Mouse (Mus musculus) cerebellum, postnatal 25 days (tissue): ENCODE results near the gene Fnbp1l.

ENCODE experiments used
- DNase-seq, 2 experiments: peaks; one replicate each; pipeline ENCODE4 v3.0.0; 2021; ENCODE audit warnings: mixed read lengths in 2 of 2

The Fnbp1l gene

DNA sequence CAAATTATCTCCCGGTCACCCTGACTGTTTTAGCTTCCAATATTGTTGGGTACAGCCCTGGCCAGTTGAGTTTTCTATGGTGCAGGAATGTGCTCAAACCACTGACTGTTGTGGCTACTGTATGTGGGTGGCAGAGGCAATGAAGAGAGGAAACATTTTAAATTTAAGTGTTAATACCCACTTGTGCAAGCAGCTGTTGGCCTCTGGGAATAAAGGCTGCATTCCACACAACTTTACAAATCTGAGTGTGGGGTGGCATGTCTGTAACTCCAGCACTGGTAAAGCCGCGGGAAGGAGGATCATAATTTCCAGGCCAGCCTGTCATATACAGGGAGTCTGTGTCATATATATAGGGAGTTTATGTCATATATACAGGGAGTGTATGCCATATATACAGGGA lies 99.2 kb downstream of the Fnbp1l start:
- no peak for DNase-seq

DNA sequence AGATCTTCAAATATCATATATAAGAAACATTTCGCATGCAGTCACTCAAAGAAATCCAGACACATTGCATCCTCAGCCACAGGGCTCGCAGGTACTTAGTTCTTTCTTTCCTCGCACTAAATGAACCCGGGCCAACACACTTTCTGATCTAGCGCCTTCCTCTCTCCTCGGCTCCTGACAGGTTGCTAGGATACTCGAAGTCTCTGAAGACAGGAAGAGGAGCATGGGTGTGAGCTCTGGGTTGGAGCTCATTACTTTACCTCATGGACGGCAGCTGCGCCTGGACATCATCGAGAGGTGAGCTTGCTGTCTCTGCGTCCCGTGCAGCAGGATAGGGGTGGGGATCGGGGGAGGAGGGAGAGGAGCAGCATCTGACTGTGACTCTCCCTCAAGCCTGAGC lies 100.4 kb downstream of the Fnbp1l start:
- no peak for DNase-seq

DNA sequence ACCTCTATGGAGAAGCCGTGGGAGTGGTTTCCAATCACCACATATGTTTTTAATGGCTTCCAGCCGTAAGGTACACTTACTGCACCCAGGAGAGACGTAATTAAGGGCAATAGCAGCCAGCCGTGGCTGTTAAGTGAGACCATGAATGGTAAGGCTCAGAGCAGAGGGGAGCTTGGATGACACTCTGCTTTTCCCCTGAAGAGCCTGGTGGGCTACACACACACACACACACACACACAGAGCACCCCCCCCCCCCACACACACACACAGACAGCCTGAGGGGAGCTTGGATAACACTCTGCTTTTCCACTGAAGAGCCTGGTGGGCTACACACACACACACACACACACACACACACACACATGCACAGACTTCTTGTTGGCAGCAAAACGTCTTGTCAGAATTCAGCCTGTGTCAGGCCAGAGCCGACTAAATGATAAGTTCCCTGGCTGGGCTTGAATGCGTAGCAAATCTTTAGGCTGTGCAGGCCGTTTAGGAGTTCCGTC lies 101.2 kb downstream of the Fnbp1l start:
- no peak for DNase-seq

DNA sequence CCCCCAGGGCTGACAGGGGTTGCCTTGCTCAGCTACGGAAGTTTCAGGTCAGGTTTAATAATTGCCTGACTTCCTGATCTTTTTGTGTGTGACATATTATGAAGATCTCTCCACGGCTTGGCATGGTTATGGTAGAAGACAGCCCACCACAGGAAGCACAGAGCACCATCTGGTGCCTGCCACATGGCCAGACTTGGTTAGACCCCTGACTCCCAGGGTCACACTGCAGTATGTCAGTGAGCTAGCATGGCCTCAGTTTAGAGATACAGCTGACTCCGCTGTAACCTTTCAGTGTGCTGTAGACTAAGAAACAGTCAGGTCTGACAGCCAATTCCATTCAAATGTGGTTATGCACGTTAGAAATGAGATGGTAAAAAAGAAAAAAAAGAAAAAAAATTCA lies 101.8 kb downstream of the Fnbp1l start:
- peak; percentile 52 to 65 for DNase-seq

DNA sequence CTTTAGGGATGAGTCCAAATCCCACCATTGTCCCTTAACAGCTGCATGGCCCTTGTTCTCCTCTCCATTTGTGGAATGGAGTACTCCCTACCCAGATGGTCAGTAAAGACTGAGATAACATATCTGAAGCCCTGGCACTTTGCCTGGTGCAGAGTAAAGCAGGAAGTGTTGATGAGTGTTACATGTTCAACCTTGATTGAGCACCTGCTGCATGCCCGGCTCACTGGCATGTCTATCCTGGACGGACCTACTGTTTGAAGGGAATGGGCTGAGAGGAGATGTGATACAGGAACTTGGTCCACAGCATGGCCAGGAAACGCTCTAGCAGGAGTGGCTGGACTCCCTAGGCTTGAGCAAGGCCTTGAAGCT lies 103.2 kb downstream of the Fnbp1l start:
- no peak for DNase-seq

DNA sequence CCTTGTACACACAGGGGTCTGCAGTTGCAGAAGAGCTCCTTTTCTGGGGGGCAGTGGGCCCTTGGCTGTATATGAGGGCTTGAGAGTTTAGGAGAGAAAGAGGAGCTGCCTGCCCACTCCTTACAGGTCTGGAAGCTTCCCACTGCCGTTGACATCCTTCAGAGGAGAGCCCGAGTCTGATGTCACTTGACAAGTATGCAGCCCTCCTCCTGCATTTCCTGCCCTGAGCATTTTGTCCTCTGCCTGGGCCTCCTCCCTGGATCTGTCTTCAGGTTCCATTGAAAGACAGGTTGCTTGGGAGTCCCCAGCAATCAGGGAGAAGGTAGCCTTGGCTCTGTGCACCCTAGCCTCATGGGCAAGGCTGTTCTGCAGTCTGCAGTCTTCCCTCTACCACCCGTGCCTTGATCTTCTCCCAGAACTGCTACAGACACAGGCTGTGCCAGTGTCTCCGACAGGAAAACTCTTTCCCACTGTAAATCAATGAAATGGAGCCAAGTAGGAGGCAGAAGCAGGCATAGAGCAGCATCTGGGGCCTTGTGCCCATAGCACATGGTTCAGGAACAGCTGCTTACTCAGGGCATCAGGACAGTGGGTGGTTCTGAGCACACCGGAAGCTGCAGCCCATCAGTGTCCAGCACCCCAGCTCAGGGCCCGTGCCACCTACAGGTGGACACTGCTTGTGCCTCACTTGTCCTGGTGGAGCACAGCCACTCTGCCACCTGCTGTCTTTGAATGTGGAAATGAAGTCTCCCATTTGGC lies 103.8 kb downstream of the Fnbp1l start:
- DNase-seq: no peak

DNA sequence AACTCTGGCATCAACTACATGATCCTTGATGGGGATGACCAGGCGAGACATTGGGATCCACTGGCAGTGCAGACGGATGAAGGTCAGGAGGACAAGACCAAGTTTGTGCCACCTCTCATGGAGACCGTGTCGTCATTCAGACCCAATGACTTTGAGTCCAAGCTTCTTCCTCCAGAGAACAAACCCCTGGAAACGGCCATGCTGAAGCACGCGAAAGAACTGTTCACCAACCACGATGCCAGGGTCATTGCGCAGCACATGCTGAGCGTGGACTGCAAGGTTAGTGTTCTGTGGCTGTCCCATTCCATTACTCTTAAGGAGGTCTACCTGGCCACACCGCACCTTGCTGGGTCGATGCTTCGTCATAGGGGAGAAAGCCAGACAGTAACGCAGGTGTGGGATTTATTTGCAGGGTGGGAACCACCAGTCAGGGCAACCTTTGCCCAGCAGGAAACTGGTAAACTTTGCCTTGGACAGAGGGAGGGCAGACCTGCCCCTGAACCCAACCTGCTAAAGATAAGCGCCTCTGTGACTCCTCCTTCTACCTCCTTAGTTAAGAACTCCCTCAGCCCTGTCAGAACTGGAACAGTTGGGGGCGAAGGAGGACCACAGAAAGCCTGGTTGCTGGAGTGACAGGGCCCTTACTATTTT lies 106.7 kb downstream of the Fnbp1l start:
- no peak for DNase-seq

DNA sequence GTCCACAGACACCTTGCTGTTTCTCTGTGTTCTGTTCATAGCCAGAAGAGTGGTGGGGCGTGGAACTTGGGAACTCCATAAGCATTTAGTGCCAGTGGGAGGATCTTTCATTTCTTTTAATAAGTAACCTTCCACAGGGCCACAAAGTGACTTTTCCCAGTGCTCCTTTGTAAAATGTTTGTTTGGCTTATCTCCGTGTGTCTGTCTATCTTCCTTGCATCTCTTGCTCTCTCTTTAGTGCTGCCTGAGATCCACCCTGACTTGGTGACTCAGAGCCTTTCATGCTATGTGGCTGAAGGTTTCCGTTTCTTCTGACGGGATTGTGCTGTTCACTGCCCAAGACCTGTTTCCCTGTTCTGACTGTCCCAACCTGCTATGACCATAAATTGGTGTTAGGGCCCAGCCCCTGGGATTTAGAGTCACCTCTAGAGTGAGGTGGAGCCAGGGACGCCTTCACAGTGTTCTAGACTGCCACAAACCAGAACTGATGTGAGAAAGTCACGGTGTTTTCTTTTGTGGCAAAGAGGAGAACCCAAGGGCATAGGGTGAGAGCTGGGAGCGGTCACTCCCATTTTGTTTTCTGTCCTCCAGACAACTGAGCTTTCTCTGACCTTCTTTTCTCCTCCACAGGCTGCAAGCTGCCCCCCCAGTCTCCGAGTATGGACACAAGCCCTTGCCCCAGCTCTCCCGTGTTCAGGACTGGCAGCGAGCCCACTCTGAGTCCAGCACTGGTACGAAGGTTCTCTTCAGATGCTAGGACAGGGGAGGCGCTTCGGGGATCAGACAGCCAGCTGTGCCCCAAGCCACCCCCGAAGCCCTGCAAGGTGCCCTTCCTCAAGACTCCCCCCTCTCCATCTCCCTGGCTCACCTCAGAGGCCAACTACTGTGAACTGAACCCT lies 107.5 kb downstream of the Fnbp1l start:
- DNase-seq: no peak

DNA sequence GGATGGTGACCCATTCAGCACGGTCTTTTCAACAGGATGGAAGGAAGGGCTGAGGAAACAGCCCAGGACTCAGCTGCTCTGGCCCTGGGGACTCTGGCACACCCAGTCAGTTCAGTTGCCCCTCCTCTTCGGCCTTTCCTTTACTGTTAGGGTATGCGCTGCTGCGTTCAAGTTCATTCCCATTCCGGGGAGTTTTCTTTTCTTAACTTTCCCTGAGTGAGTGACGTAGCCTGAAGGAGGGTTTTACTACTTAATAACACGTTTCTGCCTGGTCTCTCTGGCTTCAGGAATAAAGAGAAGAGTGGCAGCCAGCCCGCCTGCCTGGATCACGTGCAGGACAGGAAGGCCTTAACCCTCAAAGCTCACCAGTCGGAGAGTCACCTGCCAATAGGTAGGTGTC lies 108.6 kb downstream of the Fnbp1l start:
- no peak for DNase-seq

DNA sequence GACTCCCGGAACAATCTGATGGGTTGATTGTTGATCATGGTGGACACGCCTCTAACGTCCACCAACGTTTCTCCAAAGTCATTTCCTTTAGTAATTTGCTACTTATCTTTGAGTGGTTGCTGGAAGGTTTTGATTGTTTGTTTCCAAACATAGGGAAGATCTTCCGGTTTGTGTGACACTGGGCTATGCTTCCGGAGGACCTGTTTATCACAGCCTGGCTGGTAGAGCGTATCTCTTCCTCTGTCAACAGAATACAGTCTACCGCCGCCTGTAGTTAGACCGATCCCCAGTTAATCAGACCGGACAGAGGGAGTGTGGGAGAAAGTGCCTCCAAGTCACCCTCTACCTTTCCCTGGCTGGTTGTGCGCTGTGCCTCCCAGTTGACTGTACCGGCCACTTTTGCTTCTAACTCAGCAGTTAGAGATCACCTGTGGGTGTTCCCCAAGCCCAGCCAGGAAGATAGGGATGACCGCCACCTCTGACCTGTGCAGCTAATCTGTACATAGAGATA lies 109.2 kb downstream of the Fnbp1l start:
- no peak for DNase-seq

DNA sequence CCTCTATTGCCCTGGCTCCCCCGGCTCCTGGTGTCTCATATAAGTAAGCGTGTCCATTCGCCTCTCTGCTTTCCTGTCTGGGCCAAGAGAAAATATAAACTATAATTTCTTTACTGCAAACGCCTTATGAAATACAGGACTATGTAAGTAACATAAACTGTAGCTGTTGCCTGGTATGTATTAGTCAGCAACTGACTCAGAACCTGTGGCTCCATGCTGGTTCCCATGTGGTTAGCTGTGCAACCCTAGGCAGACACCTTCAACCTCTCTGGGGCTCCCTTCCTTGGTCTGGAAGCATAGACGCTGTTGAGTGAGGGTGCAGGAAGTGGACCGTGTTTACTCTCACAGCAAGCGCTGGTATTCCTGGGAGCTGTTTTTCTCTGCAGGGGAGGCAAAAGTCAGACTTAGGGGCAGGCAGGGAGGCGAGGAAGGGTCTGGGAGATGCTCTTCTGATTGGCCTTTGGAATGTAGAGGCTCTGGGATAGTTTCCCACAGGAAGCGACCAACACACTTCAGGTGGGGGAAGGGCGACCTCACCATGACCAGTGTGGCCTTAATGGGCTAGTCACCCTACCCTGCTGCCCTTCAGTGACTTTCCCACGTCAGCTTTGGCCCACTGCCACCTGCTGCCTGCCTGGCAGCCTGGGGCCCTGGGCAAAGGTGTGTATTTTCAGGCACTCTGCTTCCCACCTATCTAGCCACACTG lies 109.8 kb downstream of the Fnbp1l start:
- DNase-seq: no peak

DNA sequence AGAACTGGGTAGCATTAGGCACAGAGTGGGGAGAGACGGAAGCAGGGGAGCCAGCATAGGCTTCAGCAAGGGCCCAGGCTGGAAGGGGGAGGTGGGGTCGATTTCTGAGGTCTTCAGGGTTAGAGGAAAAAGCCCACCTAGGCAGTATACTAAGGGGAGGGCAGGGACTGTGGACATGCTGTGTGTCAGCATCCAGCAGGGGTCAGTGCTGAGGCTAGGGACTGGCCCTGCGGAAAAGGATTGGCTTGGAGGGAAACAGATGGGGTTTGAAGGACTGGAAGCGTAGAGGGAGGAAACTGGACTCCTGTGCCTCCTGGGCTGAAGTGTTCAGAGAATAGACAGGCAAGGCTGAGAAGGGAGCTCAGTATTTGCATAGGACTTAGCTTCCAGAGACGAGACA lies 110.4 kb downstream of the Fnbp1l start:
- DNase-seq: peak; percentile 46 to 68

DNA sequence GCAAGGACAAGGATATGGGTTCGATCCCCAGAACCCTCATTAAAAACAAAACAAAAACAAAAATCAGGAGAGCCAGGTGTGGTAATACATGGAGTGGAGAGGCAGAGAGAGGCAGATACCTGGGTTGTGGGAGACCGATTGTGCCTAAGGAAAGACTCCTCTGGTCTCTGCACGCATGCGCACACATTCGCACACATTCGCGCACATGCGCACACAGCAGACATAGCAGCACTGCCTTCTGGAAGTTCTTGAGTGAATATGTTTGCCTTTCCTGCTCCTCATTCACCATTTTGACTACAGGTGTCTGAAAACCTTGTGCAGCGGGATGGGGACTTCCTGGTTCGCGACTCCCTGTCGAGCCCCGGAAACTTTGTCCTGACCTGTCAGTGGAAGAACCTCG lies 111.7 kb downstream of the Fnbp1l start:
- DNase-seq: no peak

DNA sequence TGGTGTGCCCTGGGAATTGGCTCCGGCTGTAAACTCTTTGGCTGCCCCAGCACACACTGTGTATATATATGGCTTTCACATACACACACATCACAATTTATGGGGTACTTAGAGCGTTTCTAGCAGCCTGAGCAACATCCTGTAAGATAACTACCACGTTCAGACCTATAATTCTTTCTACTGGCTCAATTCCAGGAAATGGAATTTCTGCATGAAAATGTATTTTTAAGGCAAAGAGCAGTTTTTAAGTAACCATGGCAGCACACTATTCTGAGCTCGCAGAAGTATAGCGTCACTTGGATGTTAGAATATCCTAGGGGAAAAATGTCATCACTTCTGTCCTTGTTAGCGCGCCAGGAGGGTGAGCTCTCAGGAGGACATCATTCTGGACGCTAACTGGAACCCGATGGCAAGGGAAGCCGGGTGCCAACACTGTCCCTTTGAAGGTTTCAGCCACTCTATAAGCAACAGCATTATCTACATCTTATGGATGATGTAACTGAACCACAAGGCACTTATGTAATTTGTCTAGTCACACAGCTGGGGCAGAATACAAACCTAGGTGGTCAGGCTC lies 113.1 kb downstream of the Fnbp1l start:
- no peak for DNase-seq

DNA sequence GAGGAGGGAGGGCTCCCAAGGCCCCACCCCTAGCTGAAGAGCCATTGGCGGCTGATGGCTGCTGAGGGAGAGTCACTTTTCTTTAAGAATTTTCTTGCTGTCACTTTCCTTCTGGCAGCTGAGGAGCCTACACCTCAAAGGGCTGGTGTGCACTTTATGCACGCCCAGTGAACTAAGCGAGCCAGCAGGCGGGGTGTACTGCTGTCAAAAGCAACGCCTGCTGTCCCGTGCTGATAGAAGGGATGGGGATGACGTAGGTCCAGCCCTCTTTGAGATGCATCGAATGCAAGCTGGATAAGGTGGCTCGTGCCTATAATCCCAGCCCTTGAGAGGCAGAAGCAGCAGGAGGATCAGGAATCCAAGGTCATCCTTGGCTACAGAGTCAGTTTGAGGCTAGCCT lies 118.6 kb downstream of the Fnbp1l start:
- no peak for DNase-seq

DNA sequence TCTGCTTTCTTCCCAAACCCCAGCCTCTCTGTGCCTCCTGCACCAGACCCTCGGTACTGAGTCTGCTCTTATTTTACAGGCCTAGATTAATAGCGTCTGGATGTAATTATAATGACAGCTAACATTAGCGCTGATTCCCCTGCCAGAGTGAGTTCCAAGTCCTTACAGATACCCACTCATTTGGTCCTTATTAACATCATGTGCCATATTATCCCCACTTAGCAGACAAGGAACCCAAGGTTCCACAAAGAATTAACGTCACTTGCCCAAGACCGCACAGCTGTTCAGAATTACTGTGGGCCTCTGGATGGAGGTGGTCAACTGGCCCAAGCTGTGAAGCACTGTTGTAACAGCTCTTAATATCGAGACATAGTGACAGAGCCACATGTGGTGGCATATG lies 119.9 kb downstream of the Fnbp1l start:
- DNase-seq: no peak

DNA sequence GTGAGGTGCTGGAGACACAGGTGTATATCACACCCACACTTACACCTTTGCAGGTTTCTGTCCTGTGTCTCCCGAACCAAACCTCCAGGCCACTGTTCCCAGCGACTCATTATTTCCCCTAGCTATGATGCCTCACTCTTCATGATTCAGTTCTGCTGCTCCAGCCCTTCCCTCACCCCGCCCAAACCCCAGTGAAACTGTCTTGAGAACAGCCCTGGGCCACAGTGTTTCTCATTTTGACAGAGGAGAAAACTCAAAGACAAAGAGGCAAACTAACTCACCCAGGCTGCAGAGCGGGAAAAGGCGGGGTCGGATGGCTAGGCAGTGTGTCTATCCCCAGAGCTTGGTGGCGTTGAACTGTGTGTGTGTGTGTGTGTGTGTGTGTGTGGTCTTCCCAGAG lies 121.0 kb downstream of the Fnbp1l start:
- no peak for DNase-seq

DNA sequence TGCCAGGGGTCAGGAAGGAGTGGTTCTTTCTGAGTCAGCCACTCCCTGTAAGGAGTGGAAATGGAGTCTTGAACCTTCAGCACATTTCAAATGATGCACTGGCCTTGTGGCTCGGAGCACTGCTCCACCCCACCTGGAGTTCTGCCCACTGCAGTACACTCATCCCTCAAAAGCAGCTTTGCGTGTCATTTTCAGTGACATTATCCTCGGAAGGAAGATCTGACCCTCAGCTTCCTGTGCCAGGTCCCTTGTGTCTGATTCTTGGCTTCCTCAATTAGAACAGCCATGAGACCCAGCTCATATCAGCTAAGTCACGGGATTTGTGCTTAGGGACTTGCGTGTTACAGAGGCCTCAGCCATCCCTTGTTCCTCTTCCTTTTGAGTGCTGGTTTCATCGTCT lies 121.6 kb downstream of the Fnbp1l start:
- DNase-seq: no peak

DNA sequence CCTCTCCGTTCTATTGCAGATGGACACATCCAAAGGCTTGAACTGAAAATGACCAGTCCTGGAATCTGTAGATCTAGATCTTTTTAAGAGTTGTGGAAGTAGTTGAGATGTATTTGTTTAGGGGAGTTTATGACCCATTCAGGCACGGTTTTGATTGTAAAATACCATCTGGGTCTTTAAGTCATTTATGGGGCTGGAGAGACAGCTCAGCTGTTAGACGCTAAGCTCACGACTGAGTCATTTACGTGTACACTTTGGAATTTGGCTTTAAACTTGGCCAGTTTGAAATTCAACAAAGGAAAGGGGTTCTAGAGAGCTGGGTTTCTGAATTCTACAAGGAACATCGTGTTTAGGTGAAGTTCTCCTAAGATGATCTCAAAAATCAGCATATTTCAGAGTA lies 124.8 kb downstream of the Fnbp1l start:
- DNase-seq: no peak

DNA sequence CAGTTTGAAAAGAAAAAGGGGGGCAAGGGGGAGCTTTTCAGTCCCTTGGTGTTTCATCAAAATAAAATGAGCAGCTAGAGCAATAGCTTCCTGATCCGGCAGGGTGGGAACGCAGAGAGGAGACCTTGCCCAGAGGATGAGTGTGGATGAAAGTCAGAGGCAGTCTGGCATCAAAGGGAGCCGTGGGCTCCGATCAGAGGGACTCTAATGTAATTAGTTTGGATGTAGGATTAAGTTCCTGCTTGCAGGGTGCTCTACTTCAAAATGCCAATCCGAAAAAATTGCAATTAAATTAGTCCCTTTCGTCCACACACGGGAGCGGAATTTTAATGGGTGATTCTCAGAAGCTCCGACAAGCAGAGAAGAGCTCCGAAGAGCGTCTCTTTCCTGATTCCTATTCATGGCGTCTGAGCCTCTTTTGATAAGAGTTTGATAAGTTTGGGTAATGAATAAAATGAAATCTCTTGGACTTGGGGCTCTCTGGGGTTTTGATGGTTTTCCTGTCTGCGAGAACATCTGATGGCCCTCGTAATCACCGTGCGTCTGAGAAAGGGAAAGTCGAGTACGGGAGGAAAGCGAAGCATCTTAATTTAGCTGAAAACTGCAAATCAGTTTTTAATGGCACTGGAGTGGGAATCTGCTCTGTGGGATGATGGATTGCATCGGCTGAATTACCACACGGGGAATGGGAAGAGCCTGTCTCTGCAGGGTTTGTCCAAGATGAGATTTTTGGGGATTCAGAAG lies 126.5 kb downstream of the Fnbp1l start:
- DNase-seq: no peak

DNA sequence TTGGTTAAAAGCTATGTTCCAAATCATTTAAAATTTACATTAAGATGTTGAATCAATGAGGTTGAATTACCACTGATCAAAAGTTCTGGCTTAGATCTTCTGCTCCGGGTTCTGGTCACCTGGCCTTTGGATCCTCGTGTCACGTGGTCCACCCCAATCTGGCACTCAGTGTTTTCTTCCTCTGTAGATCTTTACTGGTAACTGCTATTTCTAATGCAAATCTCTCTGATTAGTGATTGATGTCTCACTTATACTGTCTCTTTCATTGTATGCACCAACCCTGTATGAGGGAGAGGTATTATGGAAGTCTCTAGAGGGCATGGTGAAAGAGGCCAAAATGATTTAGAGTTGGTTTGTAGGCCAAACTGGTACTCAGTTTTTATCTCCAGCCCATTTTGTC lies 127.5 kb downstream of the Fnbp1l start:
- DNase-seq: no peak

DNA sequence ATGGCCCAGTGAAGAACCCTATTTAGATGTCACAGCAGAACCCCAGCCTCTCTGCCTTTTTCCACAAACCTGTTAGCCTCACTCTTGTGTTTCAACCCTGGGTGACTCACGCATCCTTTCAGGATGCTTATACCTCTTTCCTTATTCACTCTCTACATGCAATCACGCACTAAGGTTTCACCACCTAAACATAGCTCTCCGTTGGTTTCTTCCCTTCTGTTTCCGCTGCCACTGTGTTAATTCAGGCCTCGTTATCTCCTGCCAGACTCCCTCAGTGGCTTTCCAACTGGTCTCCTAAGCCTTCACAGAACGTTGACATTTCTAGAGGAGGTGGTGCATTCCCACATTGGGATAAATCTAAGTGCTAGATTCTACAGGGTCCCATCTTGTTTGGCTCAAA lies 128.9 kb downstream of the Fnbp1l start:
- DNase-seq: no peak
